Mouse (Mus musculus) liver, adult 2 months (tissue): ENCODE measurements around the gene Fam122b. TPM values are rescaled to one million over a fixed set of nuclear protein-coding genes. Genes with fewer than 3 reads are reported as not detected.
"Not testable (repeated sequence)": the region's sequence is repeated elsewhere in the genome, so short reads cannot be mapped to it uniquely, and the experiment has no call there.

Experiments
- DNase-seq: peaks from one replicate; pipeline ENCODE4 v3.0.0-alpha.2; 2011; ENCODE audit warnings: low read depth, low spot score; ENCODE audit errors: extremely low read depth
- H3K27ac ChIP-seq: fragments of 200-500 bp; replicated peaks from 2 replicates; pipeline ENCODE4 v1.5.1; 2012; ENCODE audit warnings: low read depth, mild to moderate bottlenecking, control low read depth, inconsistent platforms, low read length; ENCODE audit not compliant: insufficient read depth
- H3K27me3 ChIP-seq: fragments of 200-500 bp; 2 replicates; pipeline ENCODE4 v1.6.1; 2012; ENCODE audit warnings: mild to moderate bottlenecking, moderate library complexity, low read length, inconsistent platforms; ENCODE audit not compliant: control insufficient read depth, insufficient read depth
- H3K36me3 ChIP-seq: fragments of 200-500 bp; 2 replicates; pipeline ENCODE4 v1.6.1; 2012; ENCODE audit warnings: low read length, inconsistent platforms; ENCODE audit not compliant: control insufficient read depth, insufficient read depth
- H3K4me1 ChIP-seq: fragments of 200-500 bp; 2 replicates; pipeline ENCODE4 v1.6.1; 2011; ENCODE audit warnings: low read length; ENCODE audit not compliant: control insufficient read depth, insufficient read depth
- H3K4me3 ChIP-seq: fragments of 200-500 bp; 2 replicates; pipeline ENCODE4 v1.5.1; 2011; ENCODE audit warnings: low read depth, mild to moderate bottlenecking, control low read depth, low read length, moderate library complexity; ENCODE audit not compliant: insufficient read depth
- H3K79me2 ChIP-seq: fragments of 200-500 bp; 2 replicates; pipeline ENCODE4 v1.6.1; 2012; ENCODE audit warnings: inconsistent platforms, mild to moderate bottlenecking, low read length, moderate library complexity; ENCODE audit not compliant: control insufficient read depth, insufficient read depth
- H3K9ac ChIP-seq: fragments of 200-500 bp; 2 replicates; pipeline ENCODE4 v1.6.1; 2012; ENCODE audit warnings: low read depth, mild to moderate bottlenecking, control low read depth, inconsistent platforms, low read length
- CTCF ChIP-seq: fragments of 200-500 bp; IDR thresholded peaks from 2 replicates; pipeline ENCODE4 v1.5.1; 2011; ENCODE audit warnings: low read depth, low read length, control low read depth
- POLR2A ChIP-seq: fragments of 200-500 bp; IDR thresholded peaks from 2 replicates; pipeline ENCODE4 v1.6.1; 2011; ENCODE audit warnings: low read length, control low read depth; ENCODE audit not compliant: insufficient read depth; ENCODE audit errors: extremely low read depth
- WGBS: fragments of 180-500 bp; shearing (Covaris S2); methylation state at CpG from one replicate; pipeline ENCODE4 v1.1.7; 2018; 5-methylcytosine and 5-hydroxymethylcytosine counted together
- polyA plus RNA-seq: library from polyadenylated mRNA; depleted of rRNA; stranded (reverse); fragments of >200 nt; gene quantifications from 2 replicates; pipeline ENCODE4 v1.2.3, GENCODE M21; 2012; rRNA removed
- total RNA-seq: library from RNA; depleted of rRNA; stranded (reverse); fragments of >200 nt; gene quantifications from 2 replicates; pipeline ENCODE4 v1.2.3, GENCODE M21; 2014; rRNA removed

The Fam122b gene
- total RNA-seq (1.2 and 1.5 TPM in 2 replicates), polyA plus RNA-seq (1.0 and 1.6 TPM in 2 replicates)

- Histone ChIP-seq H3K36me3 (no peaks in the 10 kb centered on the region), H3K27ac (no peak within 1 kb of the TSS), H3K27me3 (no peaks in the 10 kb centered on the region), H3K4me3 (peak within 1 kb of the TSS; percentile 91), H3K9ac (peak within 1 kb of the TSS; percentile 63), H3K79me2 (no peaks in the 10 kb centered on the region), H3K4me1 (no peaks in the 10 kb centered on the region)
- under 1% methylated on average over 36 of the region's 40 CpGs for WGBS
- TF ChIP-seq CTCF, result no peak
- 0 out of 2 replicates have a peak, but pooled peaks have one; percentile 6 for TF ChIP-seq POLR2A
- DNase-seq, result peak; percentile 66
Observed at GRCm38 (mm10) chrX:53269289-53270062, at the start of gene Fam122b. Fam122b (minus strand) TSS chrX:53269805.

GRCm38 (mm10) chrX:53287924-53288323 is 18.3 kb upstream of the Fam122b start:
- WGBS, result 72% methylated on average over 5 of the region's 5 CpGs
- H3K9ac ChIP-seq, result no peak overlapping the region
- no peaks in the 10 kb centered on the region for H3K4me1 ChIP-seq
- no peak for DNase-seq
- no peak overlapping the region for H3K27ac ChIP-seq
- no peaks in the 10 kb centered on the region for H3K79me2 ChIP-seq
- TF ChIP-seq CTCF, result no peak
- TF ChIP-seq POLR2A, result no peak
- H3K4me3 ChIP-seq, result no peak overlapping the region
- no peaks in the 10 kb centered on the region for H3K27me3 ChIP-seq
- no peaks in the 10 kb centered on the region for H3K36me3 ChIP-seq

DNA sequence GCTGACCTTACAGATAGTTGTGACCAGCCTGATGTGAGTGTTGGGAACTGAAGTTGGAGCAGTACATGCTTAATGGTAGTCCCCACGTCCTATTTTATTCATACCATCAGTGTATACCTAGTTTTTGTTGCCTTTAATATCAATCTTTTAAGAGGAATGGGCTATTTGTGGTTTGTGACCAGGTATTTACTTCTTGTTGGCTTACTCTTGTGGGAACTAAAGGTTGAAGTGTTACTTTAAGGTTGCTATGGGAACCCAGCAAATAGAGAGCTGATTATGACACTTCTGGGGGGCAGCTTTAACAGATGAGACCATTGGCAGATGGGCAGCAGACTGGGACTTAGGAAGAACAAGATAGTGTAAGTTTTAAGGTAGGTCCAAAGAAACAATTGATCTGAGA is 3.5 kb upstream of the Fam122b start, which contains the start of gene Fam122c:
Fam122c (plus strand) TSS at position 301 of the 400 bp plus-strand sequence.
- Histone ChIP-seq H3K36me3 (no peaks in the 10 kb centered on the region), H3K4me3 (no peak within 1 kb of the TSS), H3K79me2 (no peaks in the 10 kb centered on the region), H3K4me1 (no peaks in the 10 kb centered on the region), H3K27me3 (no peaks in the 10 kb centered on the region), H3K9ac (no peak within 1 kb of the TSS), H3K27ac (no peak within 1 kb of the TSS)
- 79% methylated on average over 1 of the region's 1 CpGs for WGBS
- TF ChIP-seq CTCF, result no peak
- no peak for TF ChIP-seq POLR2A
- DNase-seq, result no peak

GRCm38 (mm10) chrX:53271628-53272027 is 2.0 kb upstream of the Fam122b start:
- not testable (repeated sequence) for DNase-seq
- WGBS, result 88% methylated on average over 3 of the region's 3 CpGs

DNA sequence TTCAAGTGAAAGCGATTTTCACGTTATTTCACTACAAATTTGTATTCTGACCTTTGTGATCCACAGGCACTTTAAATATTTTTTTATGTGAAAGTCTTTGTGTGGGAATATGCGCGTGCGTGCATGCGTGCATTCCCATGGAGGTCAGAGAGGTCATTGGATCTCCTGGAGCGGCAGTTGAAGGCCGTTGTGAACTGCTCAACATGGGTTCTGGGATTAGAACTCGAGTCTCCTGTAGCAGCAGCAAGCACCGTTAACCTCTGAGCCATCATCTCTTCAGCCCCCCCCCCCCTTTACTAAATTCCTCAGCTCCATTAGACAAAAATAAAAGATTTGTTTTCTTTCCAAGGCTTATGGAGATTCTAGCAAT is 443 bp upstream of the Fam122b start:
- no peak for DNase-seq
- Histone ChIP-seq H3K27ac (no peak overlapping the region), H3K4me3 (0 out of 2 replicates have a peak overlapping the region, but pooled peaks have one; percentile 3), H3K4me1 (no peaks in the 10 kb centered on the region), H3K9ac (no peak overlapping the region), H3K36me3 (no peaks in the 10 kb centered on the region), H3K27me3 (no peaks in the 10 kb centered on the region), H3K79me2 (no peaks in the 10 kb centered on the region)
- WGBS, result 6% methylated on average over 10 of the region's 10 CpGs
- TF ChIP-seq CTCF, result no peak
- TF ChIP-seq POLR2A, result no peak

More at GRCm38 (mm10) chrX:53271628-53272027, 2.0 kb upstream of the Fam122b start:
- H3K36me3 ChIP-seq, H3K27ac ChIP-seq, H3K79me2 ChIP-seq, H3K27me3 ChIP-seq, H3K9ac ChIP-seq, H3K4me1 ChIP-seq, H3K4me3 ChIP-seq: not testable (repeated sequence)

GRCm38 (mm10) chrX:53268856-53269255 is 749 bp downstream of the Fam122b start:
- WGBS, result 0% methylated on average over 8 of the region's 10 CpGs
- Histone ChIP-seq H3K27ac (no peak overlapping the region), H3K4me3 (peak overlapping the region; percentile 91; the same call in 1 of the 2 replicates), H3K9ac (no peak overlapping the region), H3K27me3 (no peaks in the 10 kb centered on the region), H3K36me3 (no peaks in the 10 kb centered on the region), H3K4me1 (no peaks in the 10 kb centered on the region), H3K79me2 (no peaks in the 10 kb centered on the region)
- DNase-seq, result peak; percentile 19
- TF ChIP-seq CTCF, result no peak
- no peak for TF ChIP-seq POLR2A
